Mouse (Mus musculus): ENCODE measurements around the gene Il1r2. TPM values are rescaled to one million over a fixed set of nuclear protein-coding genes. Genes with fewer than 3 reads are reported as not detected.

Gene Il1r2
- polyA plus RNA-seq, 2 experiments from 2014 or later: 150 to 152 TPM

DNA sequence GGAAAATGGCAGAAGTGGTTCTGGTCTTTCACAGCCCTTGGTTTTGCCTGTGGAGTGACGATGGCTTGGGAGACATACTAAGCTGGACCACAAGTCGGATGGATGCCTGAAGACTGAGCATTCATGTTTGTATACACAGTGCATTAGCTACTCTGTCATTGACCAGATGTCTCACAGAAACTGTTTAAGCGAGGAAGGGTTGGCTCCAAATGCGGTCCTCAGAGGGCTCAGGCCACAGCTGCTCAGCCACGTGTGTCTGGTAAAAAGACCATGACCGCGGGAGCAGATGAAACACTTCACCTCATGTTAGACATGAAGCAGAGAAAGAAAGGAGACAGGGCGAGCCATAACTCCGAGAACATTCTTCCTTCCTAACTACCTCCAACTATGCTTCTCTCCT is 12.5 kb upstream of the Il1r2 start:
- ATAC-seq: no peak

GRCm38 (mm10) chr1:40063409-40063808 is 10.5 kb upstream of the Il1r2 start:
- ATAC-seq: no peak

DNA sequence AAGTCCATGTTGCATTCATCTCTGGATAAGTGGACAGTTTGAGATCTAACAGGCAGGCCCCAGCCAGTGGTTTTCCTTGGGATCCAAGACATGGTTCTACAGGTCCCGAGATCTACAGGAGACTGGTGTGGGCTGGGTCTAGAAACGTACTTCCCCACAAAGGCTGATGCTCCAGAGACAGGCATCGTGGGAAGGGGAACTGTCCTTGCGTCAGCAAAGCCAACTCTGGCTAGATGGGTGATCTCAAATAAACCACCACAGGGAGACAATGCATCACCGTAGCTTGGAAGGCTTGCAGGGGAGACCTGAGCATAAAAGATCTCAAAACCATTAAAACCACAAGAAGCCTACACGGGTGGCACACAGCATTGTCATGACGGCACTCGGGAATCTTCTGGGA is 9.4 kb upstream of the Il1r2 start:
- no peak for ATAC-seq

GRCm38 (mm10) chr1:40072558-40072957 is 1.3 kb upstream of the Il1r2 start:
- no peak for ATAC-seq

GRCm38 (mm10) chr1:40077328-40077727 is 3.4 kb downstream of the Il1r2 start:
- no peak for ATAC-seq

GRCm38 (mm10) chr1:40081041-40081440 is 7.2 kb downstream of the Il1r2 start:
- ATAC-seq: no peak

GRCm38 (mm10) chr1:40084386-40084785 is 10.5 kb downstream of the Il1r2 start:
- peak; percentile 19 for ATAC-seq

DNA sequence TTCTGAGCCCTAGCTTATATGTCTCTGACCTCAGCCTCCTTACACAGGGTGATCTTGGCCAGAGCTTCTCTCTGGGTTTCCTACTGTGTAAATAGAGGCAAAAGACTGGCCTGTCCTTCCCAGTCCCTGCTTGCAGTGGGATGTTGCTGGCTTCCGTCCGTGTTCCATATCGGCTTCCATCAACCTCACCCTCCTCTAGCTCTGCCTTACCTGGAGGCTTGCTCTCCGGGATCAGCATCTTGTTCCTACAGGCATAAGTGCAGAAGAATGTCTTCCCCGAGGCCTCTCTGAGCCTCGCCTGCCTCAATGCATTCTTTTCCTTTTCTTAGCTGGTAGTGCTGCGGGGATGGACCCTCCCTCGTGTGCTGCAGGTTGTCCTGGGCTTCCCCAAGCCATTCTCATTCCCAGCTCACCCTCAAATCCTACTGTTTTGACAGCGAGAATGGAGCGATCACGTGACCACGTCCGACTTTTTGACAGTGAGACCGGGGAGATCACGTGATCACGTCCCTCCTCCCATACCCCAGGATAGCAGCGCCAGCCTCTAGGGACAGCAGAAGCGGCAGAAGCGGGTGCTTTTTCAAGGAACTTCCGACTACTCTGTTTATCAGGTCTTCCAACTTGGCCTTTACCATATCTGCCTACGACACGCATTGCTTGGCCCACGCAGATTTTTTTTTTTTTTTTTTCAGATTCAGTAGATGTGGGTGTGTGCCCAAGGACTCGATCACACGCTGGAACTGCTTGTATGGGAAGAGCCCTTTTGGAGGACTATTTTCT is 11.7 kb downstream of the Il1r2 start:
- ATAC-seq: peak; percentile 72

DNA sequence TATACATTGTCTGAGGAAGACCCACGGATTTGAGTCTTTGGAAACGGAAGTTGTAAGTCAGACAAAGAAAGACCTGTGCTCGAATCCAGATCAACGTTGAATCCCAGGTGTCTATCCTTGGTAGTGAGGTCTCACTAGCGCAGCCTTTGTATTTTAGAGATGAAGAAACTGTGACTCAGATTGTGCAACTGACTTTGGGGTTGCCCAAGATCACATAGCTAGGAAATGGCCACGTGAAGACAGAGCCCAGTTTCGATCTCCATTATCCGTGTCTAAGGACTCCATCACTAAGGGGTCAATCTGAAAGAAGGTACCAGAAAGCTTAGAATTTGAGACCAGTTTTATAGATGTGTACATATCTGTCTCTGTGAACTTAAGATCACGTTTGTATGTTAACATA is 17.3 kb downstream of the Il1r2 start:
- no peak for ATAC-seq

DNA sequence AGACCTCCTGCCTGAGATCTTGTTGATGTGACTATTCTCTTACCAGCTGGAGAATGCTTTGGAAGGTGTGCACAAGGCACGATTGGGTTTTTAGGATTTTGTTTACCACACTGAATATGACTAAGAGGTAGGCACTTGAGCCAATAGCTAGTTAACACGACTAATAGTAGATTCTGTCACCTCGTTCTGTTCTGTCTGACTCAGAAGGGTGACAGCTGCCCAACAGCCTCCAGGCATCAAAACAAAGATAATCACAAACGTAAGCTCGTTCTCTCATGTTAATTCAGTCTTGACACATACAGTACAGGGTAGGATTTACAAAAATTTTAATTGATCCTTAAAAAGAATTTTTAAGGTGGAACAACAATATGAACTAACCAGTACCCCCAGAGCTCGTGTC is 18.7 kb downstream of the Il1r2 start:
- no peak for ATAC-seq

DNA sequence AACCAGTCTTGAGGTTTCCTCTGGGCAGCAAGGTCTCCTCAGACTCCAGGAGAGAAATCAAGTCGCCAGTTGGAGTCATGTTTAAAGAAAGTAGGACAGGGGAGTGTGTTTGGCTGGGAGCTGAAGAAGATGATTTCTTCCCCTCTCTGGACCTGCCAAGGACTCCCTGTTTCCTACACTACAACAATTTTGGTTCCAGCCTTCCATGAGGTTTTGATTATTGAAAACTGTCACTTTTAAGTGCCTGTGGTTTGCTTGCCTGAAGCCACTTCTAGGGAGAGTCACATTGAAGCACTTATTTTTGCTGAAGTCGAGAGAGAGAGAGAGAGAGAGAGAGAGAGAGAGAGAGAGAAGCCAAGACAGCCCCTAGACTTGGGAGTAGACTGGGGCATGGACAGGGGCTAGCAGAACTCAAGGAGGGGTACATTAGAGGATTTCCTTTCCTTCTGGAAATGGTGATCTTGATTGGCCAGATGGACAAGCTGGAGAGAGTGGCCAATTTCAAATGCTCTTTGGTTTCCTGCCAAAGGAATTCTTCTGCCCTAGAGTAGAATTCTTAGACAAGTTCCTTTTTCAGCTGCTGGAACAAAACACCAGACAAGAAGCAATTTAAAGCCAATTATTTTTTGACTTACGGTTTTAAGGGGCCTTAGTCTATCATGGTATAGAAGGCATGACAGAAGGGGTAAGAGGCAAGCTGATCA is 20.9 kb downstream of the Il1r2 start:
- ATAC-seq: no peak

GRCm38 (mm10) chr1:40095585-40095984 is 21.7 kb downstream of the Il1r2 start:
- no peak for ATAC-seq

DNA sequence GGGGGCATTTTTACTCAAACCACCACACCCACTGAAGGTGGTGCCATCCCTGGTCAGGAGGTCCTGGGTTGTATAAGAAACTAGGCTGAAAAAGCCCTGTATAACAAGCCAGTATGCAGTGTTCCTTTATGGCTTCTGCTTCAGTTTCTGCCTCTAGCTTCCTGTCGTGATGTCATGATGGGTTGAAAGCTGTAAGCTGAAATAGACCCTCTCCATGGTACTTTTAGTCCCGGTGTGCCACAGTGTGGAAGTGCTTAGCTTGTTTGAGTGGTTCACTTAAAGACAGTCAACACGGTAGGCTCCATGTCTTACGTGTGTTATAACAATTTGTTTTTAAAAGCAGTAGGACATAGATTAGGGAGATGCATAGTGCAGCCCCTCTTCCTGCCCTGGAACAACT is 32.4 kb downstream of the Il1r2 start:
- peak; percentile 47 for ATAC-seq

GRCm38 (mm10) chr1:40106719-40107118 is 32.8 kb downstream of the Il1r2 start:
- ATAC-seq: peak; percentile 40

DNA sequence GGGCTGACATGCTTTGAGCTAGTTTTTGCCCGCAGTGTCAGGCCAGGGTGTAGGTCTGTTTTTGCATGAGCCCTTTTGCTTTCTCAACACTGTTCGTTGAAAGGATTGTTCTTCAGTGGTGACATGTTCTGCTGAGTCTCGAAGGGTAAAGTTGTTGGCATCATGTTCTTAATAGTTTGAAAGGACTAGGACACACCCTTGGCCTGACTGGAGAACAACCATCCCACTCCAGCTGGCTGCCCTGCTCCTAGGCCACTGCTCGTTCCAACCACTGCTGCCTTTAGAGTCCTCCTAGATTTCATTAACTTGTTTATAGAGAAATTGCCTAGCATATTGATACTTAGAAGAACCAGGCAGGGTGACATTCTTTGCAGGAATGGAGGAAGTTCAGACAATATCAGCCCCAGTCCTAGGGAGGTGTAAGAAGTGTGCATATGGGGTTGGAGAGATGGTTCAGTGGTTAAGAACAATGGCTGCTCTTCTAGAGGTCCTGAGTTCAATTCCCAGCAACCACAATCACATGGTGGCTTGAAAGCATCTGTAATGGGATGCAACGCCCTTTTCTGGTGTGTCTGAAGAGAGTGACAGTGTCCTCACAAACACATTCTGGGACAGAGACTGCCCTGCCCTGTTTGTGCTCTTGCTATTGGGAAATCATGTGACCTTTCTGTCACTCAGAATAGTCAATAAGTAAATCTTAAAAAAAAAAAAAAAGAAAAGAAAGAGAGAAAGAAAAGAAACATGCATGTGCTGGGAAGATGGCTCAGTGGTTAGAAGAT is 34.3 kb downstream of the Il1r2 start:
- ATAC-seq: no peak

DNA sequence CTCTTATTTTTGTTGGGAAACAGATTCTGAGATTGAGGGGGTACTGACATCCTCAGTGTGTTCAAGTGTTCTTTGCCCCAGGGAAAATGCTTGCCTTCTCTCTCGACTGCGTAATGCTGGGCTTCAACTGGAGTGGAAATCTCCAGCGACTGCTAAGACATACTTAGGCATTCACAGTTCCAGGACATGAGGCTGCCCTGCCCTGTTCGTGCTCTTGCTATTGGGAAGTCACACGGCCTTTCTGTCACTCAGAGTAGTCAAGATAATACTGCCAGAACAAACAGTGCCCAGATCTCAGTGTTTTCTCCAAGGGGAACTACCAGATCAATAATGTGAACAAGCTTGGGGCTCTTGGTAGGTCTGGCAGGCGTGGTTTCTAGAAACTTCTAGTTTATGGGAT is 35.9 kb downstream of the Il1r2 start:
- peak; percentile 21 for ATAC-seq

DNA sequence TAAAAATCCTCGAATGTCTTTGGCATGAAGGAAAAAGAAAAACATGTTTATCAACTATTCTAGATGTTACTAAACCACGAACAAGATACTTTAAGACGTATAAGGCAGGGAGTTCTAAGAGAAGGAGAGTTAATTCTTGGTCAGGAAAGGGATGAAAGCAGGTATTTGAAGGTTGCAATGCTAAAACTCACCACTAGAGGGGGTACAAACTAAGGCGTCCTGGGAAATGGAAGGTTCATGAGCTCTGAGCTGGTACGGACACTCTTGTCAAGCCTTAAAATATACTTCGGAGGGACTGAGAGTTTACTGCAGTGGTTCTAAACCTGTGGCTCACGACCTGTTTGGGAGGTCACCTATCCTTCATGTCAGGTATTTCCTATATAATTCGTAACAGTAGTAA is 41.4 kb downstream of the Il1r2 start:
- peak; percentile 47 for ATAC-seq

DNA sequence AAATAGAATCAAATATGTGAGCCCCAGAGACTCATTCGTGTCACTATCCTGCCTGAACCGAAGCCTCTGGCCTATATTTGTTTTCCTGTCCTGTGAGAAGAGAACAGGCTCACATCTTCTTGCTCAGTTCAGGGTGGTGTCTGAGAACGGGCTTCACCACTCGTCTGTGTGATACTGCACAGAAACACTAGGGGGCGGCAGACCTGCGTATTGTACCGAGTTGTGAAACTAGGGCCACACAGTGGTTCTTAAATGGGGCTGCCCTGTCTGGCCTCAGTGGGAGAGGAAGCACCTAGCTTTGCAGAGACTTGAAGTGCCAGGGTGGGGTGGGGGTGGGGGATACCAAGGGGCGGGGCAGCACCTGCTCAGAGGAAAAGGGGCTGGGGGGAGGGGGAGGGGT is 42.5 kb downstream of the Il1r2 start:
- peak; percentile 83 for ATAC-seq

- ATAC-seq: no peak
Measured at GRCm38 (mm10) chr1:40117565-40117964, 43.7 kb downstream of the Il1r2 start.

DNA sequence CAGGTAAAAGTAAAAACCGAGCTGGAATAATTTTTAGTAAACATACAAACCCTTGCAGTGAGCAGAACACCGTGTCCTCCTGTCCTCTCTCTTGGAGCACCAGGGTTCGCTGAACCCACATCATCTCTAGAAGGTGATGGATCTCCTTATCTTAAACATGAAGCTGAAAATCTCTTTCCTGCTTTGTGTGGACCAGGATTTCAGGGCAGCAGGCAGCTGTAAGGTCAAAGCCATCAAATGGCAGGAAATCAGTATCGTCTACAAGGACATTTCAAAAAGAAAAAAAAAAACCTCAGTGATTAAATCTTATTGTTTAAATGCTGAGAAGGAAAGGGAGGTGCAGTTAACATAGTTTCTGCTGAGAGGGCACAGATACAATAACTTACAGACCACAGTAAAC is 50.4 kb downstream of the Il1r2 start:
- no peak for ATAC-seq

DNA sequence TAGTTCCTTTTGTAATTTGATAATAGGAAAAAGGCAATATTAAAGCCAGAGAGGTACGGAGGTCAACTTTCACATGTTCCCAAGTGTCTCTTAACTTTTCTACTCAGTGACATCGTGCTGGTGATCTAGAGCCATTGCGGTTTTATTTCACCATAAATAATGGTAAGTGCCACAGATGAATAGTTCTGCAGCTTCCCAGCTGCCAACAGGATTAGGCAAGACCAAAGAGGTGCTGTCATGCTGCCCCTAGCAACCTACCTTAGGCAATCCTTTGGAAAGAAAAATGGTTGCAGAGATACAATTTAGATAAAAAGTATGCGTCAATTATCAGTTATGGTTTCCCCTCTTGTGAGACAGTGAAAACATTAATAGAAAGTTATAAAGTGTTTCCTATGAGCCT is 54.6 kb downstream of the Il1r2 start:
- ATAC-seq: no peak

DNA sequence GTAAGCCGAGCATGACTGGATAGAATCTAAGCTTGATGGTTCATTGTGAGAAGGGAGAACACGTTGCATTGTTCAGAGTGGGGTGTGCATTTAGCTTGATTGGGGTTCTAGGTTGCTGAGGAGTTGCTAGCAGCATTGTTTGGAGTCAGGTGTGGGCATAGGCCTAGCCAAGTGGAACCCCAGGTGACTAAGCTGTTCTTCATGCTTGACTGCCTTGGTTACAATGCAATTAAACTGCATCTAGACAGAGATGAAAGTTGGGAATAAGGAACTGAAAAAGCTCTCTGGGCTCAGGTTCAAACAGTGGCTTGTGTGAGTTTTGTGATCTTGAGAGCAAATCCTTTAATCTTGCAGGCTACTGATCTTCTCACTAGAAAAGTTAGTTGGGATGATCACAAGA is 55.4 kb downstream of the Il1r2 start:
- no peak for ATAC-seq

GRCm38 (mm10) chr1:40131631-40132030 is 57.8 kb downstream of the Il1r2 start:
- ATAC-seq: no peak

- no peak for ATAC-seq
Measured at GRCm38 (mm10) chr1:40132721-40133120, 58.8 kb downstream of the Il1r2 start.
